Mouse (Mus musculus) forebrain, embryonic 11.5 days (tissue): Measurements from ENCODE around the gene Ddo. TPM values are rescaled to one million over a fixed set of nuclear protein-coding genes. Genes with fewer than 3 reads are reported as not detected.

ENCODE experiments used
- ATAC-seq: fragments of 200-750 bp; cut with Nextera tagmentation; replicated peaks from 2 replicates; pipeline ENCODE4 v1.8.0; 2017; ENCODE audit warnings: moderate TSS enrichment; ENCODE audit not compliant: low FRiP score
- DNase-seq: peaks from one replicate; pipeline ENCODE4 v3.0.0-alpha.2; 2017; ENCODE audit warnings: low spot score
- H3K27ac ChIP-seq: fragments of 300-500 bp; sonication (generic); 2 replicates; pipeline ENCODE4 v1.5.1; 2014; ENCODE audit warnings: low read depth, low read length
- H3K27me3 ChIP-seq: fragments of 300-500 bp; sonication (generic); 2 replicates; pipeline ENCODE4 v1.6.1; 2014; ENCODE audit warnings: mild to moderate bottlenecking, low read length, mixed read lengths; ENCODE audit not compliant: control insufficient read depth, insufficient read depth
- H3K36me3 ChIP-seq: fragments of 300-500 bp; sonication (generic); 2 replicates; pipeline ENCODE4 v1.6.1; 2014; ENCODE audit warnings: mild to moderate bottlenecking, low read length, moderate library complexity, mixed read lengths; ENCODE audit not compliant: control insufficient read depth, insufficient read depth
- H3K4me1 ChIP-seq: fragments of 300-500 bp; sonication (generic); replicated peaks from 2 replicates; pipeline ENCODE4 v1.6.1; 2014; ENCODE audit warnings: low read length, mixed read lengths; ENCODE audit not compliant: control insufficient read depth, insufficient read depth
- H3K4me2 ChIP-seq: fragments of 300-500 bp; sonication (generic); 2 replicates; pipeline ENCODE4 v1.6.1; 2014; ENCODE audit warnings: low read depth, mild to moderate bottlenecking, low read length, moderate library complexity, mixed read lengths; ENCODE audit not compliant: severe bottlenecking
- H3K4me3 ChIP-seq: fragments of 300-500 bp; sonication (generic); 2 replicates; pipeline ENCODE4 v1.5.1; 2014; ENCODE audit warnings: low read depth, low read length
- H3K9ac ChIP-seq: fragments of 300-500 bp; sonication (generic); 2 replicates; pipeline ENCODE4 v1.6.1; 2014; ENCODE audit warnings: low read length
- H3K9me3 ChIP-seq: fragments of 300-500 bp; sonication (generic); 2 replicates; pipeline ENCODE4 v1.6.1; 2016; ENCODE audit warnings: low read length, mixed read lengths; ENCODE audit not compliant: control insufficient read depth
- WGBS: fragments of 180-500 bp; shearing (Covaris S2); extraction: QIAGEN DNeasy Blood & Tissue Kit; methylation state at CpG from one replicate; pipeline ENCODE4 v1.1.7; 2014; 5-methylcytosine and 5-hydroxymethylcytosine counted together
- polyA plus RNA-seq: library from polyadenylated mRNA; unstranded; fragments of >200 nt; fragmentation: Nextera tagmentation; extraction: Ambion mirVana; gene quantifications from 2 replicates; pipeline ENCODE4 v1.2.1, GENCODE M21; 2014

The Ddo gene
- polyA plus RNA-seq, 1 experiment from 2014 or later, result 0.09 TPM

- H3K9ac ChIP-seq, result no peak overlapping the region
- H3K4me2 ChIP-seq, result no peak overlapping the region
- no peaks in the 10 kb centered on the region for H3K27me3 ChIP-seq
- DNase-seq (no peak), ATAC-seq (no peak)
- WGBS, result 64% methylated on average over 8 of the region's 8 CpGs
- no peaks in the 10 kb centered on the region for H3K36me3 ChIP-seq
- H3K27ac ChIP-seq, result no peak overlapping the region
- no peak overlapping the region for H3K4me3 ChIP-seq
- peaks cover 3% of the 10 kb centered on the region; the same call in 1 of the 2 replicates for H3K4me1 ChIP-seq
- no peaks in the 10 kb centered on the region for H3K9me3 ChIP-seq
Observed at GRCm38 (mm10) chr10:40685641-40686040, 55.8 kb downstream of the Ddo start.

GRCm38 (mm10) chr10:40686976-40687375 lies 57.2 kb downstream of the Ddo start:
- ATAC-seq, result no peak
- WGBS, result 97% methylated on average over 4 of the region's 4 CpGs
- H3K27me3 ChIP-seq, result no peaks in the 10 kb centered on the region

GRCm38 (mm10) chr10:40687407-40687806 lies 57.6 kb downstream of the Ddo start:
- DNase-seq, result no peak
- WGBS, result 85% methylated on average over 2 of the region's 2 CpGs
- H3K36me3 ChIP-seq, result no peaks in the 10 kb centered on the region

More at GRCm38 (mm10) chr10:40686976-40687375, 57.2 kb downstream of the Ddo start:
- Histone ChIP-seq H3K27ac (no peak overlapping the region), H3K4me2 (no peak overlapping the region), H3K4me3 (no peak overlapping the region), H3K4me1 (peaks cover 3% of the 10 kb centered on the region; the same call in 1 of the 2 replicates), H3K36me3 (no peaks in the 10 kb centered on the region), H3K9me3 (no peaks in the 10 kb centered on the region), H3K9ac (no peak overlapping the region)
- DNase-seq, result no peak

GRCm38 (mm10) chr10:40688266-40688665 lies 58.5 kb downstream of the Ddo start:
- DNase-seq, result no peak
- Histone ChIP-seq H3K9ac (no peak overlapping the region), H3K36me3 (no peaks in the 10 kb centered on the region), H3K27ac (no peak overlapping the region), H3K4me3 (no peak overlapping the region), H3K27me3 (no peaks in the 10 kb centered on the region), H3K4me1 (no peaks in the 10 kb centered on the region; the same call in 1 of the 2 replicates), H3K9me3 (no peaks in the 10 kb centered on the region), H3K4me2 (no peak overlapping the region)
- ATAC-seq, result no peak
- 76% methylated on average over 6 of the region's 6 CpGs for WGBS

More at GRCm38 (mm10) chr10:40687407-40687806, 57.6 kb downstream of the Ddo start:
- Histone ChIP-seq H3K9ac (no peak overlapping the region), H3K4me2 (no peak overlapping the region), H3K4me1 (peaks cover 3% of the 10 kb centered on the region; the same call in 1 of the 2 replicates), H3K4me3 (no peak overlapping the region), H3K9me3 (no peaks in the 10 kb centered on the region), H3K27ac (no peak overlapping the region), H3K27me3 (no peaks in the 10 kb centered on the region)
- no peak for ATAC-seq

GRCm38 (mm10) chr10:40688873-40689272 lies 59.1 kb downstream of the Ddo start:
- H3K4me3 ChIP-seq, result no peak overlapping the region
- H3K4me2 ChIP-seq, result no peak overlapping the region
- ATAC-seq (no peak), DNase-seq (no peak)
- no peak overlapping the region for H3K9ac ChIP-seq
- WGBS, result 29% methylated on average over 1 of the region's 1 CpGs
- H3K27ac ChIP-seq, result no peak overlapping the region
- H3K36me3 ChIP-seq, result no peaks in the 10 kb centered on the region
- no peaks in the 10 kb centered on the region for H3K27me3 ChIP-seq
- H3K4me1 ChIP-seq, result no peaks in the 10 kb centered on the region; the same call in 1 of the 2 replicates
- H3K9me3 ChIP-seq, result no peaks in the 10 kb centered on the region

- Histone ChIP-seq H3K27ac (no peak overlapping the region), H3K27me3 (no peaks in the 10 kb centered on the region), H3K36me3 (no peaks in the 10 kb centered on the region), H3K9ac (no peak overlapping the region), H3K4me1 (no peaks in the 10 kb centered on the region), H3K9me3 (no peaks in the 10 kb centered on the region), H3K4me2 (no peak overlapping the region), H3K4me3 (no peak overlapping the region)
- no peak for ATAC-seq
- 83% methylated on average over 4 of the region's 4 CpGs for WGBS
- DNase-seq, result no peak
Observed at GRCm38 (mm10) chr10:40698652-40699051, 68.8 kb downstream of the Ddo start.

- Histone ChIP-seq H3K9ac (no peak overlapping the region), H3K4me1 (no peaks in the 10 kb centered on the region), H3K27ac (no peak overlapping the region), H3K4me3 (no peak overlapping the region), H3K9me3 (no peaks in the 10 kb centered on the region), H3K36me3 (no peaks in the 10 kb centered on the region), H3K4me2 (no peak overlapping the region), H3K27me3 (no peaks in the 10 kb centered on the region)
- ATAC-seq, result no peak
- DNase-seq, result no peak
- WGBS, result 92% methylated on average over 7 of the region's 7 CpGs
Observed at GRCm38 (mm10) chr10:40711127-40711526, 81.3 kb downstream of the Ddo start.

- H3K9me3 ChIP-seq, result no peaks in the 10 kb centered on the region
- H3K27me3 ChIP-seq, result no peaks in the 10 kb centered on the region
- WGBS, result 45% methylated on average over 9 of the region's 9 CpGs
- no peak overlapping the region for H3K9ac ChIP-seq
- no peak overlapping the region for H3K4me2 ChIP-seq
- H3K4me3 ChIP-seq, result no peak overlapping the region
- H3K27ac ChIP-seq, result no peak overlapping the region
- DNase-seq, result no peak
- peak; percentile 61 for ATAC-seq
- no peaks in the 10 kb centered on the region for H3K4me1 ChIP-seq
- no peaks in the 10 kb centered on the region for H3K36me3 ChIP-seq
Observed at GRCm38 (mm10) chr10:40713018-40713608, 83.3 kb downstream of the Ddo start.

- Histone ChIP-seq H3K36me3 (no peaks in the 10 kb centered on the region), H3K4me1 (no peaks in the 10 kb centered on the region), H3K27ac (no peak overlapping the region), H3K9me3 (no peaks in the 10 kb centered on the region), H3K4me2 (no peak overlapping the region), H3K9ac (no peak overlapping the region), H3K27me3 (no peaks in the 10 kb centered on the region), H3K4me3 (no peak overlapping the region)
- 92% methylated on average over 9 of the region's 9 CpGs for WGBS
- DNase-seq (no peak), ATAC-seq (no peak)
Observed at GRCm38 (mm10) chr10:40713829-40714228, 84.0 kb downstream of the Ddo start.
